Mouse (Mus musculus): ENCODE data around the gene Clec9a. TPM values are rescaled to one million over a fixed set of nuclear protein-coding genes. Genes with fewer than 3 reads are reported as not detected.
A peak's percentile ranks its signal among the peaks of the same experiment; 100 is the strongest.

Clec9a gene
- polyA plus RNA-seq, 1 experiment, result not detected

GRCm38 (mm10) chr6:129425812-129426211 lies 17.1 kb downstream of the Clec9a start:
- no peak for TF ChIP-seq MAX (IDR thresholded peaks at IDR 0.05)
- no peak for TF ChIP-seq USF1 (IDR thresholded peaks at IDR 0.05; ENCODE audit: low read depth)
- no peak for TF ChIP-seq CEBPB (IDR thresholded peaks at IDR 0.05; ENCODE audit: low read depth)
- TF ChIP-seq MYOG (IDR thresholded peaks at IDR 0.05; ENCODE audit: control insufficient read depth, extremely low read depth, insufficient read length), result no peak
- no peak for TF ChIP-seq CTCF (IDR thresholded peaks at IDR 0.05; ENCODE audit: control insufficient read depth, insufficient read depth, insufficient read length)
- no peak for TF ChIP-seq MYOD1 (IDR thresholded peaks at IDR 0.05; ENCODE audit: control insufficient read depth, insufficient read length, low read depth)
- no peak for TF ChIP-seq FOSL1 (IDR thresholded peaks at IDR 0.05; ENCODE audit: insufficient read depth, low read length, poor library complexity, severe bottlenecking)

GRCm38 (mm10) chr6:129427281-129427680 lies 18.6 kb downstream of the Clec9a start:
- Histone ChIP-seq H3K79me2 (ENCODE audit: control insufficient read depth, insufficient read depth) (no peaks in the 10 kb centered on the region), H3ac (ENCODE audit: control insufficient read depth, insufficient read length, low read depth) (no peak overlapping the region), H3K79me3 (ENCODE audit: low read depth) (no peaks in the 10 kb centered on the region), H3K36me3 (ENCODE audit: control insufficient read depth, insufficient read depth) (no peaks in the 10 kb centered on the region), H3K27me3 (ENCODE audit: control insufficient read depth, insufficient read depth, insufficient read length) (no peaks in the 10 kb centered on the region), H3K4me3 (ENCODE audit: insufficient read depth, poor library complexity, severe bottlenecking) (no peak overlapping the region)
- TF ChIP-seq MYOG (IDR thresholded peaks at IDR 0.05; ENCODE audit: control insufficient read depth, extremely low read depth, insufficient read length), result no peak
- TF ChIP-seq CTCF (IDR thresholded peaks at IDR 0.05; ENCODE audit: control insufficient read depth, insufficient read depth, insufficient read length), result no peak
- no peak for TF ChIP-seq MYOD1 (IDR thresholded peaks at IDR 0.05; ENCODE audit: control insufficient read depth, insufficient read length, low read depth)

More at GRCm38 (mm10) chr6:129425812-129426211, 17.1 kb downstream of the Clec9a start:
- Histone ChIP-seq H3K36me3 (ENCODE audit: control insufficient read depth, insufficient read depth) (no peaks in the 10 kb centered on the region), H3K79me2 (ENCODE audit: control insufficient read depth, insufficient read depth) (no peaks in the 10 kb centered on the region), H3ac (ENCODE audit: control insufficient read depth, insufficient read length, low read depth) (no peak overlapping the region), H3K4me3 (ENCODE audit: insufficient read depth, poor library complexity, severe bottlenecking) (no peak overlapping the region), H3K79me3 (ENCODE audit: low read depth) (no peaks in the 10 kb centered on the region), H3K27me3 (ENCODE audit: control insufficient read depth, insufficient read depth, insufficient read length) (no peaks in the 10 kb centered on the region)

GRCm38 (mm10) chr6:129434239-129434638 lies 25.6 kb downstream of the Clec9a start:
- H3K36me3 ChIP-seq (ENCODE audit: control insufficient read depth, insufficient read depth), result no peaks in the 10 kb centered on the region
- no peaks in the 10 kb centered on the region for H3K27me3 ChIP-seq (ENCODE audit: control insufficient read depth, insufficient read depth, insufficient read length)
- TF ChIP-seq CTCF (IDR thresholded peaks at IDR 0.05; ENCODE audit: control insufficient read depth, insufficient read depth, insufficient read length) (no peak), CEBPB (IDR thresholded peaks at IDR 0.05; ENCODE audit: low read depth) (no peak), MYOG (IDR thresholded peaks at IDR 0.05; ENCODE audit: control insufficient read depth, extremely low read depth, insufficient read length) (no peak), USF1 (IDR thresholded peaks at IDR 0.05; ENCODE audit: low read depth) (no peak), FOSL1 (IDR thresholded peaks at IDR 0.05; ENCODE audit: insufficient read depth, low read length, poor library complexity, severe bottlenecking) (no peak), MAX (IDR thresholded peaks at IDR 0.05) (no peak), MYOD1 (IDR thresholded peaks at IDR 0.05; ENCODE audit: control insufficient read depth, insufficient read length, low read depth) (no peak)
- no peak overlapping the region for H3K4me3 ChIP-seq (ENCODE audit: insufficient read depth, poor library complexity, severe bottlenecking)
- no peaks in the 10 kb centered on the region for H3K79me3 ChIP-seq (ENCODE audit: low read depth)
- no peak overlapping the region for H3ac ChIP-seq (ENCODE audit: control insufficient read depth, insufficient read length, low read depth)
- no peaks in the 10 kb centered on the region for H3K79me2 ChIP-seq (ENCODE audit: control insufficient read depth, insufficient read depth)

GRCm38 (mm10) chr6:129436025-129436424 lies 27.4 kb downstream of the Clec9a start:
- H3K79me3 ChIP-seq (ENCODE audit: low read depth), result no peaks in the 10 kb centered on the region
- no peak overlapping the region for H3ac ChIP-seq (ENCODE audit: control insufficient read depth, insufficient read length, low read depth)
- no peaks in the 10 kb centered on the region for H3K27me3 ChIP-seq (ENCODE audit: control insufficient read depth, insufficient read depth, insufficient read length)
- H3K79me2 ChIP-seq (ENCODE audit: control insufficient read depth, insufficient read depth), result no peaks in the 10 kb centered on the region
- no peaks in the 10 kb centered on the region for H3K36me3 ChIP-seq (ENCODE audit: control insufficient read depth, insufficient read depth)
- TF ChIP-seq USF1 (IDR thresholded peaks at IDR 0.05; ENCODE audit: low read depth) (no peak), MYOG (IDR thresholded peaks at IDR 0.05; ENCODE audit: control insufficient read depth, extremely low read depth, insufficient read length) (no peak), MAX (IDR thresholded peaks at IDR 0.05) (no peak), CEBPB (IDR thresholded peaks at IDR 0.05; ENCODE audit: low read depth) (no peak), MYOD1 (IDR thresholded peaks at IDR 0.05; ENCODE audit: control insufficient read depth, insufficient read length, low read depth) (no peak), FOSL1 (IDR thresholded peaks at IDR 0.05; ENCODE audit: insufficient read depth, low read length, poor library complexity, severe bottlenecking) (no peak), CTCF (IDR thresholded peaks at IDR 0.05; ENCODE audit: control insufficient read depth, insufficient read depth, insufficient read length) (no peak)
- no peak overlapping the region for H3K4me3 ChIP-seq (ENCODE audit: insufficient read depth, poor library complexity, severe bottlenecking)

GRCm38 (mm10) chr6:129438033-129438432 lies 29.4 kb downstream of the Clec9a start:
- H3K4me3 ChIP-seq (ENCODE audit: insufficient read depth, poor library complexity, severe bottlenecking), result no peak overlapping the region
- peak; percentile 12 for TF ChIP-seq MYOD1 (IDR thresholded peaks at IDR 0.05; ENCODE audit: control insufficient read depth, insufficient read length, low read depth)
- no peak for TF ChIP-seq MAX (IDR thresholded peaks at IDR 0.05)
- no peak for TF ChIP-seq CEBPB (IDR thresholded peaks at IDR 0.05; ENCODE audit: low read depth)
- H3K36me3 ChIP-seq (ENCODE audit: control insufficient read depth, insufficient read depth), result no peaks in the 10 kb centered on the region
- H3K79me2 ChIP-seq (ENCODE audit: control insufficient read depth, insufficient read depth), result no peaks in the 10 kb centered on the region
- H3K79me3 ChIP-seq (ENCODE audit: low read depth), result no peaks in the 10 kb centered on the region
- H3ac ChIP-seq (ENCODE audit: control insufficient read depth, insufficient read length, low read depth), result no peak overlapping the region
- H3K27me3 ChIP-seq (ENCODE audit: control insufficient read depth, insufficient read depth, insufficient read length), result no peaks in the 10 kb centered on the region

- no peak overlapping the region for H3ac ChIP-seq (ENCODE audit: control insufficient read depth, insufficient read length, low read depth)
- H3K79me3 ChIP-seq (ENCODE audit: low read depth), result no peaks in the 10 kb centered on the region
- no peak for TF ChIP-seq CEBPB (IDR thresholded peaks at IDR 0.05; ENCODE audit: low read depth)
- TF ChIP-seq USF1 (IDR thresholded peaks at IDR 0.05; ENCODE audit: low read depth), result no peak
- TF ChIP-seq FOSL1 (IDR thresholded peaks at IDR 0.05; ENCODE audit: insufficient read depth, low read length, poor library complexity, severe bottlenecking), result no peak
- TF ChIP-seq MAX (IDR thresholded peaks at IDR 0.05), result no peak
- TF ChIP-seq MYOG (IDR thresholded peaks at IDR 0.05; ENCODE audit: control insufficient read depth, extremely low read depth, insufficient read length), result no peak
- no peak for TF ChIP-seq CTCF (IDR thresholded peaks at IDR 0.05; ENCODE audit: control insufficient read depth, insufficient read depth, insufficient read length)
- no peak for TF ChIP-seq MYOD1 (IDR thresholded peaks at IDR 0.05; ENCODE audit: control insufficient read depth, insufficient read length, low read depth)
- no peaks in the 10 kb centered on the region for H3K27me3 ChIP-seq (ENCODE audit: control insufficient read depth, insufficient read depth, insufficient read length)
- H3K79me2 ChIP-seq (ENCODE audit: control insufficient read depth, insufficient read depth), result no peaks in the 10 kb centered on the region
- H3K4me3 ChIP-seq (ENCODE audit: insufficient read depth, poor library complexity, severe bottlenecking), result no peak overlapping the region
- H3K36me3 ChIP-seq (ENCODE audit: control insufficient read depth, insufficient read depth), result no peaks in the 10 kb centered on the region
These were observed 41.1 kb downstream of the Clec9a start for GRCm38 (mm10) chr6:129449743-129450142.

All from C2C12 (cell line).